23 mouse cellular contexts compared by ENCODE assay signal in genomic region chr6:139751022-139751421, GRCm38 (mm10).
"Had no signal": no experiment of that assay in that cellular context is flagged by ENCODE, and none has a peak within 500 bp of the region (broad histone marks: within the 10 kb centered on the region; RNA-seq: fewer than 3 reads in every experiment).

No protein-coding gene starts in this region.

- DNase-seq: kidney, adult 2 months; kidney, postnatal 25 days; layer of hippocampus, adult 9-11 months; left cerebral cortex, postnatal 4 days; liver, postnatal 0 days; retina, postnatal 1 day; right cerebral cortex, postnatal 25 days; spleen, adult 18-20 months; thymus, postnatal 25 days had no signal

- H3K36me3 ChIP-seq: limb, embryonic 12.5 days; limb, embryonic 15.5 days; lung, embryonic 15.5 days; midbrain, embryonic 10.5 days; midbrain, embryonic 13.5 days; neural tube, embryonic 13.5 days; stomach, embryonic 15.5 days had no signal

- H3K9ac ChIP-seq: limb, embryonic 12.5 days; limb, embryonic 15.5 days; liver, embryonic 14.5 days; liver, postnatal 0 days; lung, embryonic 15.5 days; midbrain, embryonic 13.5 days; neural tube, embryonic 13.5 days; stomach, embryonic 15.5 days had no signal

- H3K27me3 ChIP-seq: limb, embryonic 12.5 days; limb, embryonic 15.5 days; lung, embryonic 15.5 days; megakaryocyte, embryonic 14.5 days; midbrain, embryonic 13.5 days; neural tube, embryonic 13.5 days; stomach, embryonic 15.5 days had no signal

- H3K4me1 ChIP-seq: limb, embryonic 12.5 days; limb, embryonic 15.5 days; lung, embryonic 15.5 days; megakaryocyte, embryonic 14.5 days; stomach, embryonic 15.5 days had no signal

- H3K27ac ChIP-seq: kidney, postnatal 0 days; layer of hippocampus, adult 2 months; limb, embryonic 12.5 days; limb, embryonic 15.5 days; liver, embryonic 14.5 days; lung, embryonic 15.5 days; midbrain, embryonic 10.5 days; midbrain, embryonic 13.5 days; neural tube, embryonic 13.5 days; stomach, embryonic 15.5 days had no signal

- H3K9me3 ChIP-seq: limb, embryonic 12.5 days; limb, embryonic 15.5 days; lung, embryonic 15.5 days; midbrain, embryonic 10.5 days; midbrain, embryonic 13.5 days; neural tube, embryonic 13.5 days; stomach, embryonic 15.5 days had no signal

- H3K4me3 ChIP-seq: layer of hippocampus, adult 2 months; limb, embryonic 12.5 days; limb, embryonic 15.5 days; lung, embryonic 15.5 days; megakaryocyte, embryonic 14.5 days; midbrain, embryonic 10.5 days; midbrain, embryonic 13.5 days; myocyte; neural tube, embryonic 13.5 days; stomach, embryonic 15.5 days had no signal

- ATAC-seq: liver, postnatal 0 days; midbrain, embryonic 13.5 days; midbrain, embryonic 16.5 days had no signal

- H3K4me2 ChIP-seq: limb, embryonic 12.5 days; limb, embryonic 15.5 days; liver, embryonic 11.5 days; lung, embryonic 15.5 days; midbrain, embryonic 13.5 days; neural tube, embryonic 13.5 days; stomach, embryonic 15.5 days had no signal
